ENCODE assay signal across 10 mouse cellular contexts in genomic region chr8:120256958-120257357, GRCm38 (mm10). TPM values are rescaled to one million over a fixed set of nuclear protein-coding genes. Genes with fewer than 3 reads are reported as not detected.
DNase-seq lines count a peak whose midpoint lies in the region; ATAC-seq and TF ChIP-seq lines count a peak whose summit lies in the region.
"Had no signal": no experiment of that assay in that cellular context is flagged by ENCODE, and none has a peak within 500 bp of the region (broad histone marks: within the 10 kb centered on the region; RNA-seq: fewer than 3 reads in every experiment).

No protein-coding gene starts in this region.

- DNase-seq in thymus, postnatal 14 days = no peak
- no peak for DNase-seq in Muller cell, postnatal 12 days (ENCODE audit: inconsistent ontology term)
- DNase-seq in urinary bladder, postnatal 14 days (ENCODE audit: low spot score) = no peak
- DNase-seq: cerebellum, adult 9-10 months had no signal

- ATAC-seq in hindbrain, embryonic 13.5 days (ENCODE audit: low FRiP score) = no peak
- ATAC-seq in hindbrain, embryonic 12.5 days (ENCODE audit: low FRiP score) = no peak
- no peak for ATAC-seq in heart, embryonic 13.5 days (ENCODE audit: extremely low read depth, insufficient number of reproducible peaks, low FRiP score, low TSS enrichment)
- no peak for ATAC-seq in limb, embryonic 15.5 days (ENCODE audit: insufficient number of reproducible peaks, low FRiP score, low TSS enrichment, low read depth)

- TF ChIP-seq POLR2A in small intestine, adult 2 months (IDR thresholded peaks at IDR 0.05; ENCODE audit: low read depth, low read length) = no peak

- no peak overlapping the region for H3K4me2 ChIP-seq in hindbrain, embryonic 13.5 days
- no peak overlapping the region for H3K4me2 ChIP-seq in hindbrain, embryonic 12.5 days (replicated peaks)
- H3K4me2 ChIP-seq in heart, embryonic 13.5 days = no peak overlapping the region
- H3K4me2 ChIP-seq in limb, embryonic 15.5 days = no peak overlapping the region

- TF ChIP-seq CTCF in small intestine, adult 2 months (IDR thresholded peaks at IDR 0.05; ENCODE audit: extremely low read depth, insufficient read length, insufficient replicate concordance, low read depth, low read length) = no peak

- H3K27me3 ChIP-seq in hindbrain, embryonic 13.5 days = 0 out of 2 replicates have a peak, but pooled peaks cover 5% of the 10 kb centered on the region
- H3K27me3 ChIP-seq in hindbrain, embryonic 12.5 days = no peaks in the 10 kb centered on the region
- H3K27me3 ChIP-seq in heart, embryonic 13.5 days (replicated peaks) = no peaks in the 10 kb centered on the region
- no peaks in the 10 kb centered on the region for H3K27me3 ChIP-seq in limb, embryonic 15.5 days
- H3K27me3 ChIP-seq in small intestine, adult 2 months (ENCODE audit: control insufficient read depth, insufficient read depth, low read length) = no peaks in the 10 kb centered on the region

- WGBS in hindbrain, embryonic 13.5 days = 48% methylated on average over 6 of the region's 6 CpGs
- 52% methylated on average over 6 of the region's 6 CpGs for WGBS in hindbrain, embryonic 12.5 days
- 43% methylated on average over 6 of the region's 6 CpGs for WGBS in heart, embryonic 13.5 days
- WGBS in limb, embryonic 15.5 days = 19% methylated on average over 6 of the region's 6 CpGs
- WGBS in small intestine, adult 2 months = 48% methylated on average over 6 of the region's 6 CpGs

- H3K4me3 ChIP-seq in hindbrain, embryonic 13.5 days = no peak overlapping the region
- no peak overlapping the region for H3K4me3 ChIP-seq in hindbrain, embryonic 12.5 days
- no peak overlapping the region for H3K4me3 ChIP-seq in heart, embryonic 13.5 days
- H3K4me3 ChIP-seq in limb, embryonic 15.5 days = no peak overlapping the region
- no peak overlapping the region for H3K4me3 ChIP-seq in small intestine, adult 2 months (ENCODE audit: low read depth, low read length)
- H3K4me3 ChIP-seq: layer of hippocampus, adult 2 months had no signal

- peak overlapping the region; percentile 49; the same call in 1 of the 2 replicates for H3K9ac ChIP-seq in hindbrain, embryonic 13.5 days
- no peak overlapping the region for H3K9ac ChIP-seq in hindbrain, embryonic 12.5 days
- H3K9ac ChIP-seq in heart, embryonic 13.5 days = peak overlapping the region; percentile 34
- no peak overlapping the region for H3K9ac ChIP-seq in limb, embryonic 15.5 days

- no peaks in the 10 kb centered on the region for H3K9me3 ChIP-seq in hindbrain, embryonic 13.5 days
- no peaks in the 10 kb centered on the region for H3K9me3 ChIP-seq in hindbrain, embryonic 12.5 days (replicated peaks)
- H3K9me3 ChIP-seq in heart, embryonic 13.5 days = no peaks in the 10 kb centered on the region
- no peaks in the 10 kb centered on the region for H3K9me3 ChIP-seq in limb, embryonic 15.5 days

- no peaks in the 10 kb centered on the region for H3K36me3 ChIP-seq in hindbrain, embryonic 13.5 days
- H3K36me3 ChIP-seq in hindbrain, embryonic 12.5 days = no peaks in the 10 kb centered on the region
- no peaks in the 10 kb centered on the region for H3K36me3 ChIP-seq in heart, embryonic 13.5 days
- H3K36me3 ChIP-seq in limb, embryonic 15.5 days = no peaks in the 10 kb centered on the region
- H3K36me3 ChIP-seq in small intestine, adult 2 months (ENCODE audit: control insufficient read depth, insufficient read depth, low read length) = no peaks in the 10 kb centered on the region

- H3K4me1 ChIP-seq in hindbrain, embryonic 13.5 days (replicated peaks) = peaks cover 49% of the 10 kb centered on the region
- peaks cover 38% of the 10 kb centered on the region for H3K4me1 ChIP-seq in hindbrain, embryonic 12.5 days
- peaks cover 41% of the 10 kb centered on the region for H3K4me1 ChIP-seq in heart, embryonic 13.5 days
- peaks cover 68% of the 10 kb centered on the region for H3K4me1 ChIP-seq in limb, embryonic 15.5 days
- H3K4me1 ChIP-seq in small intestine, adult 2 months (ENCODE audit: control insufficient read depth, insufficient read depth, insufficient read length, low read length) = no peaks in the 10 kb centered on the region

- 0 out of 2 replicates have a peak overlapping the region, but pooled peaks have one; percentile 13 for H3K27ac ChIP-seq in hindbrain, embryonic 13.5 days
- H3K27ac ChIP-seq in hindbrain, embryonic 12.5 days = no peak overlapping the region
- 0 out of 2 replicates have a peak overlapping the region, but pooled peaks have one; percentile 24 for H3K27ac ChIP-seq in heart, embryonic 13.5 days (replicated peaks)
- H3K27ac ChIP-seq in limb, embryonic 15.5 days = peak overlapping the region; percentile 22; the same call in 1 of the 2 replicates
- H3K27ac ChIP-seq in small intestine, adult 2 months (ENCODE audit: insufficient read depth, low read depth, low read length) = 0 out of 2 replicates have a peak overlapping the region, but pooled peaks have one; percentile 4
- H3K27ac ChIP-seq: layer of hippocampus, adult 2 months had no signal

RNA-seq across cellular contexts. Expression of gene Gse1, which starts 28.7 kb away (rescaled TPM):
- polyA plus RNA-seq in hindbrain, embryonic 13.5 days (2015; fragmentation: Nextera tagmentation; extraction: Ambion mirVana) = 21.3 and 22.1 TPM in 2 replicates
- polyA plus RNA-seq in hindbrain, embryonic 12.5 days (2016; fragmentation: Nextera tagmentation; extraction: Ambion mirVana) = 22.4 and 24.0 TPM in 2 replicates
- 8.5 and 8.6 TPM in 2 replicates for polyA plus RNA-seq in heart, embryonic 13.5 days (2015; fragmentation: Nextera tagmentation; extraction: Ambion mirVana)
- 6.8 and 7.3 TPM in 2 replicates for polyA plus RNA-seq in limb, embryonic 15.5 days (2015; fragmentation: Nextera tagmentation; extraction: Ambion mirVana)
- 29.6 and 55.9 TPM in 2 replicates for polyA plus RNA-seq in small intestine, adult 2 months (2012; rRNA removed)

Comparison
In these comparisons a context has a peak if more than half of its experiments do, and no peak if none do; other contexts are left out.
1. H3K9ac ChIP-seq: peak in hindbrain, embryonic 13.5 days (single experiment) and heart, embryonic 13.5 days (single experiment); none in hindbrain, embryonic 12.5 days (single experiment) and limb, embryonic 15.5 days (single experiment).